Mouse (Mus musculus): ENCODE measurements at regions not wholly inside any gene's neighbourhood (a gene's known extent, or its start where the extent isn't known, plus 50 kb on each side); places are given as distances from the start of the nearest gene placed in this dataset.
"Not testable (repeated sequence)": the region's sequence is repeated elsewhere in the genome, so short reads cannot be mapped to it uniquely, and the experiment has no call there.

- H3K9ac ChIP-seq (ENCODE audit: low read depth, low read length); H3K27ac ChIP-seq (ENCODE audit: low read depth, low read length); H3K4me2 ChIP-seq (ENCODE audit: low read length); H3K27me3 ChIP-seq (replicated peaks; ENCODE audit: control insufficient read depth, insufficient read depth, low read length); H3K9me3 ChIP-seq (ENCODE audit: control insufficient read depth, low read length); H3K36me3 ChIP-seq (ENCODE audit: control insufficient read depth, insufficient read depth, low read length); H3K4me3 ChIP-seq (ENCODE audit: low read length); H3K4me1 ChIP-seq (ENCODE audit: control insufficient read depth, insufficient read depth, low read depth, low read length); ATAC-seq: not testable (repeated sequence)
- 80% methylated on average over 1 of the region's 1 CpGs for WGBS
Measured at GRCm38 (mm10) chr14:53428447-53428846, 825.5 kb downstream of the Dad1 start.

- ATAC-seq; H3K27ac ChIP-seq (ENCODE audit: low read depth, low read length); H3K4me1 ChIP-seq (ENCODE audit: control insufficient read depth, insufficient read depth, low read depth, low read length): not testable (repeated sequence)
Measured at GRCm38 (mm10) chr14:53427636-53428035, 826.3 kb downstream of the Dad1 start.

DNA sequence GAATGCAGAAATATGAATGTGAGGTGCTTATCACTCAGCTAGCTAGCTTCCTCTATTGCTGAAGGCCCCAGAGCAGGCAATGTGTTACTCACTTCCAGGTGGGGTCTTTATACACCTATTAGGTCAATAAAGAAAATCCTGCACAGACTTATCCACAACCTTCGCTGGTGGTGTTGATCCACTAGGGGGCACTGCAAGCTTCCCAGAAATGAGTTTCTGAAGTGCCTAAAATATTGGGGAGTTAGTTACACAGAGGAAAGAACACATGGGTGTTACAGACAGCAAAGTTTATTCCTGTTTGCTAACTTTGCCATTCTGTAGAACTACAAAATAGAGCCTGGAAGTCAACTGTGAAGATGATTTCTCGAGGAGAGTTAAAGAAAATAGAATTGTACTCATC is 836.9 kb downstream of the Dad1 start:
- H3K4me2 ChIP-seq (ENCODE audit: low read length); H3K4me3 ChIP-seq (ENCODE audit: low read length); H3K9me3 ChIP-seq (ENCODE audit: control insufficient read depth, low read length); H3K4me1 ChIP-seq (ENCODE audit: control insufficient read depth, insufficient read depth, low read depth, low read length); H3K9ac ChIP-seq (ENCODE audit: low read depth, low read length); H3K27ac ChIP-seq (ENCODE audit: low read depth, low read length); ATAC-seq; H3K36me3 ChIP-seq (ENCODE audit: control insufficient read depth, insufficient read depth, low read length); H3K27me3 ChIP-seq (replicated peaks; ENCODE audit: control insufficient read depth, insufficient read depth, low read length): not testable (repeated sequence)
- WGBS: no CpG with 5 or more reads among the region's 2 CpGs

More at GRCm38 (mm10) chr14:53427636-53428035, 826.3 kb downstream of the Dad1 start:
- H3K4me3 ChIP-seq (ENCODE audit: low read length); H3K27me3 ChIP-seq (replicated peaks; ENCODE audit: control insufficient read depth, insufficient read depth, low read length); H3K36me3 ChIP-seq (ENCODE audit: control insufficient read depth, insufficient read depth, low read length); H3K9me3 ChIP-seq (ENCODE audit: control insufficient read depth, low read length); H3K4me2 ChIP-seq (ENCODE audit: low read length); H3K9ac ChIP-seq (ENCODE audit: low read depth, low read length): not testable (repeated sequence)
- 82% methylated on average over 10 of the region's 10 CpGs for WGBS

DNA sequence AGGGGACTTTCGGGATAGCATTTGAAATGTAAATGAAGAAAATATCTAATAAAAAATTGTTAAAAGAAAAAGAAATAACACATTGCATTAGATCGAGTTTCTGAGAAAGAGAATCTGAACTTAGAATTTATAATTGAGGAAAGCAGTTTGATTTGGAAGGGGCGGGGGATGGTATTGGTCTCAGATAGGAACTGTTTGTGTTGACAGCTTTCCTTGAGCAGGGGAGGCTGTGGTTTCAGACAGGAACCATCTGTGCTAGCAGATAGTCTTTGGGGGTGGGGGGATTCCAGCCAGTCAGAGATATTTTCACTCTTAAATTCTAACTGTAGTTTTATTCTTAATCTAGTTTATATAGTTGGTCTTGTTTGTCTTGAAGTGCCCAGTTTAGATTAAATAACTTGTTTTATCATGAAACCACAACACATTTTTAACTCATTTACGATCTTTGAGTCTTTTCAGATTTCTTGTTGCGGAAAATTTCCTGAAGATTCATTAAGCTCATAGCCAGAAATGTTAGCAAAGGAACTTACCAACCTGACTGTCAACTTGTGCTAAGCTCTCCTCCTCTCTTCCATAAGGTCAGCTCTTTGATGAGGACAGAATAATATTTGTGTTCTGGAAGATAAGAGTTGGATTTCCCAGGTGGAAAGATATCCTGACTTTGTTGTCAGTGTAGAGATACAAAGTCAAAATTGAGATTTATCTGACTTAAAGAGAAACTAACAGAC is 846.2 kb downstream of the Dad1 start:
- ATAC-seq; H3K36me3 ChIP-seq (ENCODE audit: control insufficient read depth, insufficient read depth, low read length); H3K4me3 ChIP-seq (ENCODE audit: low read length); H3K4me1 ChIP-seq (ENCODE audit: control insufficient read depth, insufficient read depth, low read depth, low read length); H3K27me3 ChIP-seq (replicated peaks; ENCODE audit: control insufficient read depth, insufficient read depth, low read length); H3K9ac ChIP-seq (ENCODE audit: low read depth, low read length); H3K9me3 ChIP-seq (ENCODE audit: control insufficient read depth, low read length); H3K27ac ChIP-seq (ENCODE audit: low read depth, low read length); H3K4me2 ChIP-seq (ENCODE audit: low read length): not testable (repeated sequence)
- WGBS: 88% methylated on average over 2 of the region's 5 CpGs

GRCm38 (mm10) chr14:53390307-53390706 is 863.6 kb downstream of the Dad1 start:
- H3K27ac ChIP-seq (ENCODE audit: low read depth, low read length); H3K36me3 ChIP-seq (ENCODE audit: control insufficient read depth, insufficient read depth, low read length): not testable (repeated sequence)
- no CpG with 5 or more reads among the region's 1 CpGs for WGBS

GRCm38 (mm10) chr14:53374591-53374990 is 879.0 kb upstream of the Olfr1507 start:
- ATAC-seq; H3K9ac ChIP-seq (ENCODE audit: low read depth, low read length); H3K27me3 ChIP-seq (replicated peaks; ENCODE audit: control insufficient read depth, insufficient read depth, low read length); H3K27ac ChIP-seq (ENCODE audit: low read depth, low read length); H3K4me3 ChIP-seq (ENCODE audit: low read length); H3K36me3 ChIP-seq (ENCODE audit: control insufficient read depth, insufficient read depth, low read length); H3K9me3 ChIP-seq (ENCODE audit: control insufficient read depth, low read length); H3K4me2 ChIP-seq (ENCODE audit: low read length); H3K4me1 ChIP-seq (ENCODE audit: control insufficient read depth, insufficient read depth, low read depth, low read length): not testable (repeated sequence)
- 85% methylated on average over 5 of the region's 6 CpGs for WGBS

More at GRCm38 (mm10) chr14:53390307-53390706, 863.6 kb downstream of the Dad1 start:
- H3K4me3 ChIP-seq (ENCODE audit: low read length); H3K4me1 ChIP-seq (ENCODE audit: control insufficient read depth, insufficient read depth, low read depth, low read length); H3K9me3 ChIP-seq (ENCODE audit: control insufficient read depth, low read length); H3K27me3 ChIP-seq (replicated peaks; ENCODE audit: control insufficient read depth, insufficient read depth, low read length); H3K4me2 ChIP-seq (ENCODE audit: low read length); H3K9ac ChIP-seq (ENCODE audit: low read depth, low read length); ATAC-seq: not testable (repeated sequence)

- not testable (repeated sequence) for H3K4me1 ChIP-seq (ENCODE audit: control insufficient read depth, insufficient read depth, low read depth, low read length); H3K4me3 ChIP-seq (ENCODE audit: low read length); H3K9ac ChIP-seq (ENCODE audit: low read depth, low read length); H3K27ac ChIP-seq (ENCODE audit: low read depth, low read length); H3K36me3 ChIP-seq (ENCODE audit: control insufficient read depth, insufficient read depth, low read length); H3K27me3 ChIP-seq (replicated peaks; ENCODE audit: control insufficient read depth, insufficient read depth, low read length); ATAC-seq; H3K9me3 ChIP-seq (ENCODE audit: control insufficient read depth, low read length); H3K4me2 ChIP-seq (ENCODE audit: low read length)
- no CpG with 5 or more reads among the region's 2 CpGs for WGBS
Measured at GRCm38 (mm10) chr14:53373777-53374468, 878.4 kb upstream of the Olfr1507 start.

DNA sequence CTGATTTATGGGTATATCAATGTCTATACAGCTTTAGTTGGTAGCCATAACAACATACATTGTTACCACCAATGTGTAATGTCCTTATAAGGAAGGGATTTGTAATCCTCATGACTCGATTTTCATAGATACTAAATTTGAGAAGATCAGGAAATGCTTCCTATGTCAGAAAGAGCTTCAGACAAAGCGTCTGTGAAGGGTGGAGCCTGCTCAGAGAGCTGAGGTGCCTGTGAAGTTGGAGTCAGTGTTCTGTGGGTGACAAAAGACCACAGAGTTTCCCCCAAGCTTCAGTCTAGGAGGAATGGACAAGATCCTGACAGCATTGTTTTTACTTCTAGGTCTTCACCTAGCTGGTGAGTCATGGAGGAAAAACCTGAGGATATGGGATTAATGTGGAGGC is 874.2 kb upstream of the Olfr1507 start:
- Histone ChIP-seq H3K27me3 (replicated peaks; ENCODE audit: control insufficient read depth, insufficient read depth, low read length) (no peaks in the 10 kb centered on the region), H3K27ac (ENCODE audit: low read depth, low read length) (no peak overlapping the region), H3K4me3 (ENCODE audit: low read length) (no peak overlapping the region), H3K9ac (ENCODE audit: low read depth, low read length) (no peak overlapping the region), H3K36me3 (ENCODE audit: control insufficient read depth, insufficient read depth, low read length) (no peaks in the 10 kb centered on the region), H3K4me2 (ENCODE audit: low read length) (no peak overlapping the region), H3K9me3 (ENCODE audit: control insufficient read depth, low read length) (no peaks in the 10 kb centered on the region), H3K4me1 (ENCODE audit: control insufficient read depth, insufficient read depth, low read depth, low read length) (no peaks in the 10 kb centered on the region)
- ATAC-seq: no peak
- WGBS: 69% methylated on average over 2 of the region's 2 CpGs

DNA sequence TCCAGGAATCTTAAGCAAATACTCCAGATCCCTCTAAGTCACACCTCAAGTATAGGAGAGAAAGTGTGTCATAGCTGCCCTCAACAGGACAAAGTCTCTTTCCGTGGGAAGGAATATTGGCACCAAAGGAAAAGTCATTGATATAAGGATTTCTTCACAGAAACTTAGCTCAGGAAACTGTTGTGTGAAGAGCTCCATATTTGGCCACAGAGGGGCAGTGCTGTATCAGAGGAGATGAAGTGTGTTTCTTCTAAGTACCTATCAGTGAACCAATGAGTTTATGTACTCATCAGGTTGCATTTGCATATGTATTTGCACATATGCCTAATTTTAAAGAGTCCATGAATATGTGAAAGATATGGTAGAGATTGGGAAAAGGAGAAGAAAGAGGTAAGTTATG is 871.9 kb upstream of the Olfr1507 start:
- WGBS: 86% methylated on average over 1 of the region's 1 CpGs
- H3K27me3 ChIP-seq (replicated peaks; ENCODE audit: control insufficient read depth, insufficient read depth, low read length); H3K4me1 ChIP-seq (ENCODE audit: control insufficient read depth, insufficient read depth, low read depth, low read length); ATAC-seq; H3K4me3 ChIP-seq (ENCODE audit: low read length); H3K4me2 ChIP-seq (ENCODE audit: low read length); H3K27ac ChIP-seq (ENCODE audit: low read depth, low read length); H3K36me3 ChIP-seq (ENCODE audit: control insufficient read depth, insufficient read depth, low read length); H3K9ac ChIP-seq (ENCODE audit: low read depth, low read length); H3K9me3 ChIP-seq (ENCODE audit: control insufficient read depth, low read length): not testable (repeated sequence)

Measured in hindbrain, embryonic 16.5 days (tissue).